Mouse (Mus musculus): ENCODE data around the gene Fam228b.
"Not testable (repeated sequence)": the region's sequence is repeated elsewhere in the genome, so short reads cannot be mapped to it uniquely, and the experiment has no call there.

Fam228b gene

DNA sequence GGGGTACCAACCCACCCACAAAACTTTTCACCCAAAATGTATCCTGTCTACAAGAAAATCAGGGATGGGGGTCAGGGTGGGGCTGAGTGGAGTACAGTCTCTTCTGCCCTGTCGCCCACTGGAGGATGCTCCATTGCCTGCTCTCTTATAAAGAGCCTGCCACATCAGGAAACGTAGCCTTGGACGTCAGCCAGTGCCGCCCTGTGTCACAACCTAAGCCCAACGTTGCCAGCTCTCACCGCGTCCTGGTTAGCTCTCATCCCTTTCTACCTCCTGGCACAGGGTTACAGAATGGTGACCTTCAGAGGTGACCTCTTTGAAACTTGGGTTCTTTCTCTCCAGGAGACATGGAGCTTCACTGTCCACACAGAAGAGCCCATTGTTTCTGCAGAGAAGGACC is 28.2 kb downstream of the Fam228b start:
- DNase-seq = no peak

DNA sequence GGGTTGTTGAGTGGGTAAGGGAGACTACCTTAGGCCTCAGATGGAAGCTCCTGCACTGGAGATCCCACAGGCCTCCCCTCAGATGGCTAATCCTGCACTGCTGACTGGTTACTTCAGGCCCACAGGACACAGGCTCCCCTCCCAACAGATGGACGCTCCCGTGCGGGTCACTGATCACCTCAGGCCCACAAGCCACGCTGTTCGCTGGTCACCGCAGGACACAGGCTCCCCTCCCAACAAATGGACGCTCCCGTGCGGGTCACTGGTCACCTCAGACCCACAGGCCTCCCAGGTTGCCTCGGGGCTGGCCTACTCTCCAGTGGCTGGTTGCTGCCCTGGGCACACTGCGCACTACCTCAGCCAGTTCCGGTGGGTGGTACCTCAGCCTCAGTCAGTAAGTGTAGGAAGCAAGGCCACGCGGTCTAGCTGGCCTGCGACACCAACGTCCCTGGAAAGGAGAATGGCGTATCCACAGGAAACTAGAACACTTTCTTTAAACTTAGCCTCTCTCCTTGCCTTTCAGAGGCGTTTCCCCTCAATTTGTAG is 31.0 kb downstream of the Fam228b start, which contains the start of gene Fam228a:
Gene Fam228a, minus strand, starts transcription at position 400 of the 546 bp plus-strand sequence.
- DNase-seq = no peak

DNA sequence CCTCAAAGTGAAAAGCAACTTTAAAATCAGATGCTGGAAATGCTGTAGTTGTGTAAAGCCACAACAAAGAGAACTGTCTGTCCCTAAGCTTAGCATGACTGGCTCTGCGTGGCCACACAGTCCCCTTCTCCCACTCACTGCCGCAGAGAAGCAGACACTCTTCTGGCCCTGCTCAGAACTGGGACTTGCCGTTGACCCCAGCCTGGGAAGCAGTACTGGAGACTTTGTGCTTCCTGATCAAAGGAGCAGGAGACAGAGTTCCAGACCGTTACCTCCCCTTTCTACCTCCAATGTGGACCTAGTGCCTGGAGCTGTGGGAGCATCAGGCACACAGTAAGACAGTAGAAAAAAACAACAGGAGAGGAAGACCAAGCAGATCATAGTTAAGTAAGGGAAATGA is 36.7 kb downstream of the Fam228b start:
- DNase-seq = peak in 1 of 2 experiments; percentile 30

DNA sequence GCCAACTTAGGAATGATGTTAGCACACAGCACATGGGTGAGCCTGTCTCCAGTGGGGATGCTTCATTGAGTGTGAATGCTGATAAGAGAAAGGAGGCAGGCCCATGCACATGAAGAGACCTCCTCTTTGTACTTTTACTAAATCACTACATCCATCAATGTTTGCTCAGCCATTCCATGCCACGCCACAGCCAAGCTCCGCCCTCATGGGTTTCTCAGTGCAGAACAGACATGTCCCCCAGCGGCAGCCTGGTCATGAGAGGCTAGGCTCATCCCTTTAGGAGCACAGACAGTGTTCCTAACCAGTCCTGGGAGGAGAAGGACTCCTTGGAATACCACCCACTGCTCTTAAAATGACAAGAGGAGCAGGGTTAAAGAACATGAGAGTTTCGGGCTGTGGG is 37.4 kb downstream of the Fam228b start:
- peak; percentile 34 to 39 for DNase-seq

- DNase-seq = no peak
These were observed 39.9 kb downstream of the Fam228b start for GRCm38 (mm10) chr12:4729165-4729564.

DNA sequence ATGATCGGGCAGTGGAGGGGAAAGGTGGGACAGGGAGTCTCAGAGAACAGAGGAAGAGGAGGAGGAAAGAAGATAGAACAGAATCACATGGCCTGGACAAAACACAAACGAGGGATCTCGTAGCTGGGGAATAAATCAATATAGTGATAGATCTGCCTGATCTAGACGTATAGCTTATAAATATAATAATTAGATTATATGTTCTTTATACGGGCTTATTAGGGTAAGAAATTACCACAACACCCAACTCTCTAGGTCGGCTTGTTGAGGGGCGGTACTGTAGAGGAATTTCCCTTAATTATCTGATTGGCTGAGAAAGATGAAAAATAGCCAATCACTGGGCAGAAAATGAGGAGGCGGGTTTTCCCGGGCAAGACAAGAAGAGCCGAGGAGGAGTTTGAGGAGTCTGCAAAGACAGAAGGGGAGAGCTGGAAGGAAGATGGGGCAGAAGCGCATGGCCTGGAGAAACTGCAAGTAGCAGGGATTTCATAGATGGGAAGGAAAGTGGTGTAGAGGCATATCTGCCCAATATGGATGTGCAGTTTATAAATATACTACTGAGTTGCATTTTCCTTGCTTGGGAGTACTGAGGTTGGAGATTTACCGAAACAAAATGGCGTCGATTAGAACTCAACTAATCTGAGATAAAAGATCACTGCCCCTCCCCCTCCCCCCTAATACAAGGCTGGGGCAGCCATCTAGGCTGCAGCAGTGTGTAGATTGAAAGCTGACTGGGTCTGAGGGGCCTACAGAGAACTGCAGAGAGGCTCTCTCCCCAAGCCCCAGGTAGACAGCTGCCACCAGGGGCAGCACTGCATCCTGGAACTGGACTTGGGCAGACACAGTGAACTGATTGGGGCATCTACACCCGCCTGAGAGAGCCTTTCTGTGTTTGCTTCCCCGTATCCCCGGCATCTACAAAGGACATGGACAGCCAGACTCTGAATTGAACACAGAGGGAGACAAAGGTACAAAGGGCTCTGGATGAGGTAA is 49.0 kb downstream of the Fam228b start:
- DNase-seq = no peak

GRCm38 (mm10) chr12:4719066-4719761 is 49.9 kb downstream of the Fam228b start:
- DNase-seq = no peak

DNA sequence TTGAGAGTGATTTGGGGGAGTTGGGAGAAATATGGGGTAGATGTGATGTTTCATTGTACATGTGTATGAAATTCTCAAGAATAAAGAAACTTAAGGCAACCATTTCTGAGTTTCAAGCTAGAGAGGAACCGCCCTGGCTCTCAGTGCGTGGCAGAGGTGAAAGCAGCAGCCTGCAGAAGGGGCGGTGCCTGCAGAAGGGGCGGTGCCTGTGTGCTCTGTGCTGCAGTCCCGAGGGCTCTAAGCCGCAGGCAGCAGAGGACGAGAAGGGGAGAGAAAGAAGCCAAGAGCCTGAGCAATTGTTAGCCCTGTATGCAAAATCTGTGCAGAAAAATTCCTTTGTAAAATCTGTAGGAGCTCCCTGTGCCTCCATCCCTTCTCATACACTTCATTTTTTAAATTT is 51.6 kb downstream of the Fam228b start:
- DNase-seq = peak; percentile 35 to 48

DNA sequence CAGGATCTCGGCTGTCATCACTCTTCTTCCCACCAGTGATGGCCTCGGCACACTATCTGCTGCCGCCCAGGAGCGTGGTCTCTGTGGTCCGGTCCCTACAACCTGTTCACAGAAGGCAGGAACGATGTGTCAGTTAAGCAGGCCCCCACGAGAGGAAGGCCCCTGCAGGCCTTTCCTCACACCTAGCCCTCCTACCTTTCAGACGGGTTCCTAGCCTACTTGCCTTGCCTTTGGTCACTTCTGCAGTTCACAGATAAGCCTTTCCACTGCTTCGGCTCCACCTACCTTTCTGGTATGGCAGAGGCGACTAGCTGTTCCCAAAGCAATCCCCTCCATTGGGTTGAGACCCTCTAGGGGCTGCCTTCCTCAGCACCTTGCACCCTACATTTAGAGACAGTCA is 53.5 kb downstream of the Fam228b start:
- no peak for DNase-seq

DNA sequence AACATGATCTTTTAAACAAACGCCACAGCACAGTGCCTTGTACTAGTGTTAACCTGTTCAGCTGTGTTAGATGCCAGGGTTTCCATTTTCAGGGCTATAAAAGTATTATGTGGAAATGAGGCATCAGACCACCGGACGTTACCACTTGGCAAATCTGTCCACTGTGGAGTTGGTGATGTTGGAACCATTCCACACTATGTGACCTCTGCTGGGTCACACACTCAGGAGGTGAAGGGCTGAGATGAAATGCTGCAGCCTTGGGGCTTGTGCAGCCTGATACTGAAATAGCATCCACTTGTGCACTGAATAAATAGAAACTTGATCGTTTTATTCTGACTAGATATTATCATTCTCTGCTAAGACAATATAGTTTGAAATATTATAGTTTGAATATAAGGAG is 55.7 kb downstream of the Fam228b start:
- no peak for DNase-seq

DNA sequence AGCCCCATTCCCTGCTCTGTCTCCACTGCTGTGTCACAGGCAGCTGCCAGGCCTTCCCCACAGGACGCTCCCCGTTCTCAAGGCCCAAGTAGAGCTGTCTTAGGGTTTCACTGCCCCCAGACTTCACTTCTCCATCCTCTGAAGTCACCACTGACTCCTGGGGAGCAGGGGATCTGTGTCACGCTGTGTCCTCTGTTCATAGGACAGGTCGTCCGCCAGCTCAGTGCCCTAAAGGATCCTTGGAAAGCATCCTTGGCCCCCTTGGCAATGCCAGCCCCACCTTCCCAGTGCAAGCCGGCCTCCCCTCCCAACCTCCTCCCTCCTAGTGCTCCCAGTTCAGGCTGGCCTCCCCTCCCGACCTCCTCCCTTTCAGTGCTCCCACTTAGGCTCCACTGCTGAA is 59.1 kb downstream of the Fam228b start:
- no peak for DNase-seq

DNA sequence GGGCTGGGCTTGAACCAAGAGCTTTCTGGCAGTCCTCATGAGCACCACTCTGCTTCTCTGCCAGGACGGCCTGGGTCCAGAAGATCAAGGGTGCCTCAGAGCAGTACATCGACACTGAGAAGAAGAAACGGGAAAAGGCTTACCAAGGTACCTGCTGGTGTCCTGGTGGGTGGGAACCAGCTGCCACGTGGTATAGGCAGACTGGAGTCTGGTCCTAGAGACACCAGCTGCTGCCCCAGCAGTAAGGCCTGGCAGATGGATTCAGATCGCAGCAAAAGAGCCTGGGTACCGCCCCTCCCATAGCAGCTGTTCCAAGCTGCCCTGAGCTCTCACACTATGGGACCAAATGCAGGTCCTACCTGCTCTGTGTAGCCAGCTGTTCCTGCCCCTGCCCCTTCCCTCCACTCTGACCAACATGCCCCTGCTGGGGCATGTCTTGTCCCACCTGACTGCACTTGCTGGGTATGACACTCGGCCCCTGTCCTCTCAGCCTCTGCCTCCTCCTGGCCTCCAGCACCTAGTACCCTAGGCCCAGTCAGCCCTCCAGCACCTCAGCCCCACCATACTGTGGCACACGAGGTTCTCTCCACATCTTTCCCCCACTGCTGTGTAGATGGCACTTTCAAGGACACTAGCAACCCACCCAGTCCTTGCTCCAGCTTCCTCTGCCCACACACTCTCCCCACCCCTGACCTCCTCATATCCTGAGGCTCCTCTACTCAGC is 60.0 kb downstream of the Fam228b start:
- DNase-seq = no peak

GRCm38 (mm10) chr12:4708296-4708695 is 60.8 kb downstream of the Fam228b start:
- DNase-seq = no peak

DNA sequence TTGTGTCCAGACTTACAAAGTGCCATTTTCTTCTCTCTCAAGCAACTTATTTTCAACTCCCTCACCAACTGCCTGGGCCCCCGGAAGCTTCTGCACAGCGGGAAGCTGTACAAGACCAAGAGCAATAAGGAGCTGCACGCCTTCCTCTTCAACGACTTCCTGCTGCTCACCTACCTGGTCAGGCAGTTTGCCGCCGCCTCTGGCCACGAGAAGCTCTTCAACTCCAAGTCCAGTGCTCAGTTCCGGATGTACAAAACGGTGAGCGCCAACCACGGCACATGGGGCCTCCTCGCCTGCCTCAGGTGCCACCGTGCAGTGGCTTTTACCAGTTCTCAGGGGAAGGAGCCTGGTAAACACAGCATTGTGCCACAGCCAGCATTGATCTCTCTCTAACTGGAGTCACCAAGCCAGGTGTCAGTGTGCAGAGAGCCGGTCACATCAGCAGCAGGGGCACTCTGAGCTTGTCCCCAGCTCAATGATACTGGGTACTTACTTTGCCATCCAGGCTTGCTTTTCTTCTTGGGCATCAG is 61.5 kb downstream of the Fam228b start:
- no peak for DNase-seq

DNA sequence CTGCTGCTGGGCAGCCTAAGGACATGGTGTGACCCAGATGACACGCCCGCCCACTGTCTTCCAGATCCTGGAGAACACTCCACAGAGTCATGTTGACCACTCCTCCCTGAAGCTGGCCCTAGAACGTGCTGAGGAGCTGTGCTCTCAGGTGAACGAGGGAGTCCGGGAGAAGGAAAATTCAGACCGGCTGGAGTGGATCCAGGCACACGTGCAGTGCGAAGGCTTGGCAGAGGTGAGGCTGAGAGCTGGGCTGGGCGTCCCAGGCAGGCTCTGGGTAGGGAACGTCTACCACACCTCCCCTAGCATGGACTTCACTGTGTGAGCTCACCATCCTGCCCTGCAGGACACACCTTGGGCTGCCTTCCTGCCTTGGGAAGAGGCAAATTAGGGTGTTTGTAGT is 62.2 kb downstream of the Fam228b start:
- no peak for DNase-seq

GRCm38 (mm10) chr12:4706175-4706574 is 62.9 kb downstream of the Fam228b start:
- no peak for DNase-seq

- not testable (repeated sequence) for DNase-seq
These were observed 63.4 kb downstream of the Fam228b start for GRCm38 (mm10) chr12:4705626-4706025.

DNA sequence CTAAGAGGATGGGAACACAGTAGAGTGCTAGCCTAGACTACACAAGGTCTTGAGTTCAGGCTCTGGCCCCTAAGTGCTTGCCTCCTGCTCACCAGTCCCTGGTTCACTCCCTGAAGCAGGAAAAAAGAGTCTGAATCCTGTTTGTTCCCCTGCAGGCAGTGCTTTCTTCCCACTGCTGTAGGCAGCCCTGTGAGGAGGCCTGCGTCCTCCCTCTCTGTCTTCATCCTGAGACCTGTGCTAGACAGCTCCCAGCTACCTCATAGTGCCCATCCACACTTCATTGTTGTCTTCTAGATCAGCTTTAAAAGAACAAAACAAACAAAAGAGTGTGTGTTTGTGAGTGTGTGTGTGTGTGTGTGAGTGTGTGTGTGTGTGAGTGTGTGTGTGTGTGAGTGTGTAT is 74.5 kb downstream of the Fam228b start:
- DNase-seq = no peak

- DNase-seq = no peak
These were observed 77.9 kb downstream of the Fam228b start for GRCm38 (mm10) chr12:4691193-4691592.

Measured in kidney, postnatal 4 days (tissue).